Mouse (Mus musculus) liver, adult 2 months (tissue): ENCODE measurements at regions not wholly inside any gene's neighbourhood (a gene's known extent, or its start where the extent isn't known, plus 50 kb on each side); places are given as distances from the start of the nearest gene placed in this dataset.

Experiments used
- CTCF ChIP-seq: fragments of 200-500 bp; IDR thresholded peaks from 2 replicates; pipeline ENCODE4 v1.5.1; 2011; ENCODE audit warnings: low read depth, low read length, control low read depth
- POLR2A ChIP-seq: fragments of 200-500 bp; IDR thresholded peaks from 2 replicates; pipeline ENCODE4 v1.6.1; 2011; ENCODE audit warnings: low read length, control low read depth; ENCODE audit not compliant: insufficient read depth; ENCODE audit errors: extremely low read depth

DNA sequence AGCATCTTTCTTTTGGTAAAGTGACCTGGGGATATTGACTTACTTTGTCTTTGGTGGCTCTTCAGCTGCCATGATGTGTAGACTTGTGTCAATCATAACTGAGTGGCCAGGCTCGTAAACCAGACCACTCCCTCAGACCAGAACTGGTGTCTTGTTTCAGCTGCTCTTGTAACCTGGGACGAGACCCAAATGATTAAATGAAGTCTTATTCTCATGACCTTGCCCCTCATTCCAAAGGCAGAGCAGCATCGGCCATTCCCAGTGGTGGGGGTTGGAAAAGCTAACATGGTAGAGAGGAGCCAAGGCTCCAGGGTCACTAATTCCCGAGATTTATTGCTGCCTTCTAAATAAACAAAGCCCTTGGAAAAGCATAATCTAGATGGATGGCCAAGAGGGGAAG lies 621.2 kb upstream of the Gm19410 start:
- TF ChIP-seq POLR2A (no peak), CTCF (no peak)
